Mouse (Mus musculus) embryonic facial prominence, embryonic 13.5 days (tissue): Measurements from ENCODE around the gene Gamt. TPM values are rescaled to one million over a fixed set of nuclear protein-coding genes. Genes with fewer than 3 reads are reported as not detected.
"Not testable (repeated sequence)": the region's sequence is repeated elsewhere in the genome, so short reads cannot be mapped to it uniquely, and the experiment has no call there.

ENCODE experiments used
- ATAC-seq: fragments of 200-750 bp; cut with Nextera tagmentation; 2 replicates; pipeline ENCODE4 v1.8.0; 2017; ENCODE audit warnings: low read depth; ENCODE audit not compliant: insufficient number of reproducible peaks, insufficient read depth, low FRiP score, low TSS enrichment
- H3K27ac ChIP-seq: fragments of 300-500 bp; sonication (generic); 2 replicates; pipeline ENCODE4 v1.5.1; 2015; ENCODE audit warnings: moderate library complexity, mild to moderate bottlenecking, inconsistent platforms
- H3K27me3 ChIP-seq: fragments of 300-500 bp; sonication (generic); 2 replicates; pipeline ENCODE4 v1.6.1; 2015; ENCODE audit warnings: mild to moderate bottlenecking, inconsistent platforms
- H3K36me3 ChIP-seq: fragments of 300-500 bp; sonication (generic); 2 replicates; pipeline ENCODE4 v1.6.1; 2015; ENCODE audit warnings: mild to moderate bottlenecking, inconsistent platforms
- H3K4me1 ChIP-seq: fragments of 300-500 bp; sonication (generic); 2 replicates; pipeline ENCODE4 v1.6.1; 2015; ENCODE audit warnings: inconsistent platforms
- H3K4me2 ChIP-seq: fragments of 300-500 bp; sonication (generic); 2 replicates; pipeline ENCODE4 v1.6.1; 2015; ENCODE audit warnings: moderate library complexity, mild to moderate bottlenecking, inconsistent platforms
- H3K4me3 ChIP-seq: fragments of 300-500 bp; sonication (generic); 2 replicates; pipeline ENCODE4 v1.5.1; 2015; ENCODE audit warnings: mild to moderate bottlenecking, inconsistent platforms
- H3K9ac ChIP-seq: fragments of 300-500 bp; sonication (generic); 2 replicates; pipeline ENCODE4 v1.6.1; 2015; ENCODE audit warnings: mild to moderate bottlenecking, inconsistent platforms
- H3K9me3 ChIP-seq: fragments of 300-500 bp; sonication (generic); 2 replicates; pipeline ENCODE4 v1.6.1; 2016; ENCODE audit warnings: inconsistent platforms
- WGBS: fragments of 180-500 bp; shearing (Covaris S2); methylation state at CpG from one replicate; pipeline ENCODE4 v1.1.7; 2015; ENCODE audit warnings: mixed read lengths; 5-methylcytosine and 5-hydroxymethylcytosine counted together
- microRNA-seq: library from miRNA; unstranded; fragments of <30 nt; microRNA quantifications from one replicate; pipeline ENCODE4, GENCODE M21; 2016
- polyA plus RNA-seq: library from polyadenylated mRNA; unstranded; fragments of >200 nt; fragmentation: Nextera tagmentation; extraction: Ambion mirVana; gene quantifications from 2 replicates; pipeline ENCODE4 v1.2.1, GENCODE M21; 2015

The Gamt gene
- polyA plus RNA-seq, 1 experiment from 2014 or later = 27.2 TPM

- Histone ChIP-seq H3K4me2 (no peak overlapping the region), H3K9ac (no peak overlapping the region), H3K36me3 (no peaks in the 10 kb centered on the region), H3K27ac (no peak overlapping the region), H3K9me3 (no peaks in the 10 kb centered on the region), H3K4me1 (peaks cover 10% of the 10 kb centered on the region), H3K4me3 (no peak overlapping the region), H3K27me3 (no peaks in the 10 kb centered on the region)
- ATAC-seq = no peak
- WGBS = 26% methylated on average over 9 of the region's 9 CpGs
These were observed 40.1 kb downstream of the Gamt start for GRCm38 (mm10) chr10:80220676-80221075.

- 0 out of 2 replicates have a peak overlapping the region, but pooled peaks have one; percentile 62 for H3K27ac ChIP-seq
- WGBS = 25% methylated on average over 16 of the region's 16 CpGs
- H3K9ac ChIP-seq = peak overlapping the region; percentile 58
These were observed 45.6 kb downstream of the Gamt start for GRCm38 (mm10) chr10:80215048-80215772.

GRCm38 (mm10) chr10:80211547-80212103, 49.2 kb downstream of the Gamt start:
- ATAC-seq, H3K9ac ChIP-seq: not testable (repeated sequence)
- WGBS = 72% methylated on average over 7 of the region's 7 CpGs

More at GRCm38 (mm10) chr10:80215048-80215772, 45.6 kb downstream of the Gamt start:
- H3K4me1 ChIP-seq = peaks cover 15% of the 10 kb centered on the region
- no peaks in the 10 kb centered on the region for H3K9me3 ChIP-seq
- H3K4me3 ChIP-seq = no peak overlapping the region
- no peaks in the 10 kb centered on the region for H3K36me3 ChIP-seq
- H3K27me3 ChIP-seq = no peaks in the 10 kb centered on the region
- no peak for ATAC-seq
- 0 out of 2 replicates have a peak overlapping the region, but pooled peaks have one; percentile 9 for H3K4me2 ChIP-seq

GRCm38 (mm10) chr10:80208841-80209371, 51.9 kb downstream of the Gamt start:
- H3K9ac ChIP-seq = peak overlapping the region; percentile 57
- 0 out of 2 replicates have a peak, but pooled peaks cover 4% of the 10 kb centered on the region for H3K27me3 ChIP-seq
- ATAC-seq = no peak
- H3K4me3 ChIP-seq = no peak overlapping the region
- no peaks in the 10 kb centered on the region for H3K9me3 ChIP-seq
- WGBS = 9% methylated on average over 24 of the region's 24 CpGs
- H3K4me1 ChIP-seq = peaks cover 9% of the 10 kb centered on the region
- H3K4me2 ChIP-seq = peak overlapping the region; percentile 45
- peak overlapping the region; percentile 51; the same call in 1 of the 2 replicates for H3K27ac ChIP-seq
- no peaks in the 10 kb centered on the region for H3K36me3 ChIP-seq

More at GRCm38 (mm10) chr10:80211547-80212103, 49.2 kb downstream of the Gamt start:
- not testable (repeated sequence) for H3K4me2 ChIP-seq, H3K36me3 ChIP-seq, H3K9me3 ChIP-seq, H3K27ac ChIP-seq, H3K4me3 ChIP-seq, H3K27me3 ChIP-seq
- H3K4me1 ChIP-seq = peaks cover 22% of the 10 kb centered on the region

GRCm38 (mm10) chr10:80208248-80208647, 52.6 kb downstream of the Gamt start:
- no peak overlapping the region for H3K4me3 ChIP-seq
- H3K4me1 ChIP-seq = peaks cover 11% of the 10 kb centered on the region
- ATAC-seq = no peak
- H3K36me3 ChIP-seq = no peaks in the 10 kb centered on the region
- 0 out of 2 replicates have a peak, but pooled peaks cover 4% of the 10 kb centered on the region for H3K27me3 ChIP-seq
- no peak overlapping the region for H3K27ac ChIP-seq
- H3K9me3 ChIP-seq = no peaks in the 10 kb centered on the region
- 68% methylated on average over 4 of the region's 4 CpGs for WGBS
- H3K9ac ChIP-seq = no peak overlapping the region
- H3K4me2 ChIP-seq = no peak overlapping the region

Small RNA genes within 50 kb of the gene (microRNA-seq; reads per million reads assigned to microRNA genes)
- gene Mir6911 = 0.55 reads per million

Other genes starting within 250 kb of the Gamt start
- gene Arhgap45, start 244.4 kb downstream of the Gamt start, polyA plus RNA-seq = 3.9 and 4.6 TPM in 2 replicates
- gene Polr2e, start 221.2 kb downstream of the Gamt start, polyA plus RNA-seq = 247 and 265 TPM in 2 replicates
- gene Gpx4, start 213.8 kb downstream of the Gamt start, polyA plus RNA-seq = 445 and 488 TPM in 2 replicates
- 15.8 and 16.1 TPM in 2 replicates for gene Sbno2, start 155.4 kb downstream of the Gamt start, polyA plus RNA-seq
- 18.5 and 19.0 TPM in 2 replicates for gene Stk11, start 145.2 kb downstream of the Gamt start, polyA plus RNA-seq
- gene Atp5d, start 122.4 kb downstream of the Gamt start, polyA plus RNA-seq = 491 and 513 TPM in 2 replicates
- gene Cbarp, start 120.2 kb downstream of the Gamt start, polyA plus RNA-seq = 6.8 and 9.8 TPM in 2 replicates
- gene Midn, start 112.7 kb downstream of the Gamt start, polyA plus RNA-seq = 21.2 and 25.7 TPM in 2 replicates
- gene Cirbp, start 95.0 kb downstream of the Gamt start, polyA plus RNA-seq = 142 and 162 TPM in 2 replicates
- 11.0 and 11.6 TPM in 2 replicates for gene 1600002K03Rik, start 88.1 kb downstream of the Gamt start, polyA plus RNA-seq
- gene Efna2, start 81.5 kb downstream of the Gamt start, polyA plus RNA-seq = 26.8 and 38.8 TPM in 2 replicates
- 96.1 and 97.6 TPM in 2 replicates for gene Mum1, start 34.6 kb downstream of the Gamt start, polyA plus RNA-seq
- 266 and 299 TPM in 2 replicates for gene Ndufs7, start 11.9 kb downstream of the Gamt start, polyA plus RNA-seq
- 66.0 and 70.6 TPM in 2 replicates for gene Dazap1, start 474 bp upstream of the Gamt start, polyA plus RNA-seq
- 1,000 and 1,047 TPM in 2 replicates for gene Rps15, start 31.4 kb upstream of the Gamt start, polyA plus RNA-seq
- gene Apc2, start 35.0 kb upstream of the Gamt start, polyA plus RNA-seq = 9.3 and 9.4 TPM in 2 replicates
- gene 2310011J03Rik, start 59.5 kb upstream of the Gamt start, polyA plus RNA-seq = 49.3 and 57.9 TPM in 2 replicates
- gene Pcsk4, start 68.5 kb upstream of the Gamt start, polyA plus RNA-seq = 4.4 and 4.9 TPM in 2 replicates
- gene Reep6, start 68.9 kb upstream of the Gamt start, polyA plus RNA-seq = 6.0 and 6.3 TPM in 2 replicates
- gene Adamtsl5, start 87.4 kb upstream of the Gamt start, polyA plus RNA-seq = 3.2 and 4.3 TPM in 2 replicates
- gene Plk5, start 95.4 kb upstream of the Gamt start, polyA plus RNA-seq = 1.8 and 2.6 TPM in 2 replicates
- gene Mex3d, start 126.6 kb upstream of the Gamt start, polyA plus RNA-seq = 8.9 and 10.4 TPM in 2 replicates
- 263 and 297 TPM in 2 replicates for gene Mbd3, start 138.5 kb upstream of the Gamt start, polyA plus RNA-seq
- gene Uqcr11, start 145.8 kb upstream of the Gamt start, polyA plus RNA-seq = 447 and 479 TPM in 2 replicates
- gene Tcf3, start 172.6 kb upstream of the Gamt start, polyA plus RNA-seq = 162 and 183 TPM in 2 replicates
- not detected in 2 replicates for gene Onecut3, start 233.8 kb upstream of the Gamt start, polyA plus RNA-seq